Mouse (Mus musculus): ENCODE measurements around the gene Ppp1r12b. TPM values are rescaled to one million over a fixed set of nuclear protein-coding genes. Genes with fewer than 3 reads are reported as not detected.
A peak's percentile ranks its signal among the peaks of the same experiment; 100 is the strongest.

Gene Ppp1r12b
- polyA plus RNA-seq, 1 experiment = 10.4 TPM

DNA sequence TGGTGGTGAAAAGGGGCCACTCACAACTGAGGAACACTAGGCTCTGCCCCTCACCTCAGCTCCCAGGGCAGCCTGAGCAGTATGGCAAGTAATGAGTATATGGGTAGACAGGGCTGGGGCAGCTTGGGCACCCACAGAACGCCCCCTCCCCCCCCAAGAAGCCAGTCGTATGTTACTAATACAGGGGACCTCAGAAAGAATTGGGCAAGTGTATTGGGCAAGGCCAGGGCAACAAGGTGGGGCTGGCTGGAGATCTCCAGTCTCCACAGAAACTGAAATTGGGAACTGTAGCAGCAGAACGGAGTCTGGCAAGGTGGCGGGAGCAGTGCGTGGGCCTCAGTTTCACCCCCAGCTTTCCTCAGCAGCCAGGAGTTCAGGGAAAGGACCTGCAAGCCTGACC is 203.3 kb downstream of the Ppp1r12b start:
- 71% methylated on average over 5 of the region's 5 CpGs for WGBS
- no peak overlapping the region for H3K4me3 ChIP-seq (ENCODE audit: low read depth, low read length)
- TF ChIP-seq CTCF (IDR thresholded peaks at IDR 0.05; ENCODE audit: extremely low read depth, insufficient read length, insufficient replicate concordance, low read depth, low read length) = no peak
- no peak for TF ChIP-seq POLR2A (IDR thresholded peaks at IDR 0.05; ENCODE audit: low read depth, low read length)
- no peaks in the 10 kb centered on the region for H3K27me3 ChIP-seq (ENCODE audit: control insufficient read depth, insufficient read depth, low read length)
- no peak overlapping the region for H3K27ac ChIP-seq (ENCODE audit: insufficient read depth, low read depth, low read length)
- H3K4me1 ChIP-seq (ENCODE audit: control insufficient read depth, insufficient read depth, insufficient read length, low read length) = peaks cover 3% of the 10 kb centered on the region
- no peaks in the 10 kb centered on the region for H3K36me3 ChIP-seq (ENCODE audit: control insufficient read depth, insufficient read depth, low read length)

DNA sequence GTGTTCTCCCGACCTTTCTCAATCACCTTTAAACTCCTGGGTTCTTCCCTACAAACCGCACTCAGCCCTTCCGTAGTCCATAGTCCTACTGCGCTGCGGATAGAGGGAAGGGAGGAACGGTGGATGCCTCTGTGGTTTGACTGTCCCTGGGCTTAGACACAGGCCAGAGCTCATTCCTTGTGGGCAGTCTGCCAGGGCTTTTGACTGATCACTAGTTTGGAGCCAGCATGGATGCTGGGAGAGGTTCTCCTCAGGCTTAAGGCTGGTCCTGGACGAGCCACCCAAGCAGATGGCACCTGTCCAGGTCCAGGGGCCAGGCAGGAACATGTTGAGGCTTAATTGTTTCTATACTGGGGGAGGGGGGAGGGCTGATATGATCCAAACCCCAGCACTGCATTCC is 205.9 kb downstream of the Ppp1r12b start:
- no peaks in the 10 kb centered on the region for H3K27me3 ChIP-seq (ENCODE audit: control insufficient read depth, insufficient read depth, low read length)
- H3K36me3 ChIP-seq (ENCODE audit: control insufficient read depth, insufficient read depth, low read length) = no peaks in the 10 kb centered on the region
- no peak overlapping the region for H3K4me3 ChIP-seq (ENCODE audit: low read depth, low read length)
- peaks cover 6% of the 10 kb centered on the region for H3K4me1 ChIP-seq (ENCODE audit: control insufficient read depth, insufficient read depth, insufficient read length, low read length)
- no peak overlapping the region for H3K27ac ChIP-seq (ENCODE audit: insufficient read depth, low read depth, low read length)
- WGBS = 57% methylated on average over 7 of the region's 7 CpGs
- no peak for TF ChIP-seq POLR2A (IDR thresholded peaks at IDR 0.05; ENCODE audit: low read depth, low read length)
- TF ChIP-seq CTCF (IDR thresholded peaks at IDR 0.05; ENCODE audit: extremely low read depth, insufficient read length, insufficient replicate concordance, low read depth, low read length) = no peak

DNA sequence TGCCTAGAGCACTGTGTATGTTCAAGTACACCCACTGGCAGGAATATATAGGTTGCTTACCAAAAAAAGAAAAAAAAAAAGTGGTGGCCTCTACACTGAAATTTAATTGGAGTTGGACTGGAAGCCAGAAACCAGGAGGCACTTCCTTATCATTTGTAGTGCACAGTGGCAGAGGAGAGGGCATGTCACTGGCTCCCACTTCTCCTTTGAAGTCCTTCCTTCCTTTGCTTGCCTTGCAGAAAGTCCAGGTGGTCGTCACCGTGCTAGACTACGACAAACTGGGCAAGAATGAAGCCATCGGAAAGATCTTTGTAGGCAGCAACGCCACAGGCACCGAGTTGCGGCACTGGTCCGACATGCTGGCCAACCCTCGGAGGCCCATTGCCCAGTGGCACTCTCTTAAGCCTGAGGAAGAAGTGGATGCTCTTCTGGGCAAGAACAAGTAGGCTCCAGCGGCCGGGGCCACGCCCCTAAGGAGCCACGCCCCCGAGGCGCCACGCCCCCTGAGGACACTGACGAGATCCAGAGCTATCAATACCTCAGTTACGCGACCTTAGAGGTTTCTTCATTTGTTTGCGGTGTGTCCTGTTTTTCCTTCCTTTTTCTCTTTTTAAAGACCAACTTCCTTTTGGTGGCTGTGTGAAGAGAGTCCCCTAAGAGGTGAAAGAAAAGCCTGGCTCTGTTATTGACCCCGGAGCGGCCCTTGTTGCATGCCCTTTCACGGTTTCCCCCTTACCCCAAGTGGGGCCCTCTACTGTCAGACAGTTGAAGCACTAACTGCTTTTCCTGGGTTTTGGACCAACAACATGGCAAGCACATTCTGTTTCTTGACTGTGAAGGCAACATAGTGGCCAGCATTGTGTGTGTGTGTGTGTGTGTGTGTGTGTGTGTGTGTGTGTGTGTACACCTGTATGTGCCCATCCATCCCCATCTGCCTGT is 208.2 kb downstream of the Ppp1r12b start:
- no peak for TF ChIP-seq POLR2A (IDR thresholded peaks at IDR 0.05; ENCODE audit: low read depth, low read length)
- TF ChIP-seq CTCF (IDR thresholded peaks at IDR 0.05; ENCODE audit: extremely low read depth, insufficient read length, insufficient replicate concordance, low read depth, low read length) = no peak
- Histone ChIP-seq H3K27me3 (ENCODE audit: control insufficient read depth, insufficient read depth, low read length) (no peaks in the 10 kb centered on the region), H3K4me3 (ENCODE audit: low read depth, low read length) (0 out of 2 replicates have a peak overlapping the region, but pooled peaks have one; percentile 0), H3K4me1 (ENCODE audit: control insufficient read depth, insufficient read depth, insufficient read length, low read length) (peaks cover 5% of the 10 kb centered on the region), H3K27ac (ENCODE audit: insufficient read depth, low read depth, low read length) (no peak overlapping the region), H3K36me3 (ENCODE audit: control insufficient read depth, insufficient read depth, low read length) (no peaks in the 10 kb centered on the region)
- WGBS = 19% methylated on average over 23 of the region's 23 CpGs

DNA sequence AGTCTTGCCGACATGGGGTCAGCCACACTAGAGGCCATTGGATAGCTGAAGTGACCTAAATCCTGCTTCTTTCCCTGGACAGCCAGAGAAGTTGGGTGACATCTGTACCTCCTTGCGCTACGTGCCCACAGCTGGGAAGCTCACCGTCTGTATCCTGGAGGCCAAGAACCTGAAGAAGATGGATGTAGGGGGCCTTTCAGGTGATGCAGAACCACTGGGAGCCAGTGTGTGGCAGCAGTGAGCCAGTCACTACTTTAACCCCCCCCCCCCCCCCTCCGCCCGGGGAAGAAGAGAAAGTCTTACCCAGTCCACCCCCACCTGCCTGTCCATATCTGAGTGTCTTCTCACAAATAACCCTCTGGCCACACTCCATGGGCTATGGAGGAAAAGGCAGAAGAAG is 210.1 kb downstream of the Ppp1r12b start:
- Histone ChIP-seq H3K4me3 (ENCODE audit: low read depth, low read length) (no peak overlapping the region), H3K27me3 (ENCODE audit: control insufficient read depth, insufficient read depth, low read length) (no peaks in the 10 kb centered on the region), H3K36me3 (ENCODE audit: control insufficient read depth, insufficient read depth, low read length) (no peaks in the 10 kb centered on the region), H3K4me1 (ENCODE audit: control insufficient read depth, insufficient read depth, insufficient read length, low read length) (peaks cover 13% of the 10 kb centered on the region), H3K27ac (ENCODE audit: insufficient read depth, low read depth, low read length) (no peak overlapping the region)
- TF ChIP-seq POLR2A (IDR thresholded peaks at IDR 0.05; ENCODE audit: low read depth, low read length) = no peak
- TF ChIP-seq CTCF (IDR thresholded peaks at IDR 0.05; ENCODE audit: extremely low read depth, insufficient read length, insufficient replicate concordance, low read depth, low read length) = peak; percentile 47; the same call in 1 of the 2 replicates
- WGBS = 39% methylated on average over 6 of the region's 6 CpGs

DNA sequence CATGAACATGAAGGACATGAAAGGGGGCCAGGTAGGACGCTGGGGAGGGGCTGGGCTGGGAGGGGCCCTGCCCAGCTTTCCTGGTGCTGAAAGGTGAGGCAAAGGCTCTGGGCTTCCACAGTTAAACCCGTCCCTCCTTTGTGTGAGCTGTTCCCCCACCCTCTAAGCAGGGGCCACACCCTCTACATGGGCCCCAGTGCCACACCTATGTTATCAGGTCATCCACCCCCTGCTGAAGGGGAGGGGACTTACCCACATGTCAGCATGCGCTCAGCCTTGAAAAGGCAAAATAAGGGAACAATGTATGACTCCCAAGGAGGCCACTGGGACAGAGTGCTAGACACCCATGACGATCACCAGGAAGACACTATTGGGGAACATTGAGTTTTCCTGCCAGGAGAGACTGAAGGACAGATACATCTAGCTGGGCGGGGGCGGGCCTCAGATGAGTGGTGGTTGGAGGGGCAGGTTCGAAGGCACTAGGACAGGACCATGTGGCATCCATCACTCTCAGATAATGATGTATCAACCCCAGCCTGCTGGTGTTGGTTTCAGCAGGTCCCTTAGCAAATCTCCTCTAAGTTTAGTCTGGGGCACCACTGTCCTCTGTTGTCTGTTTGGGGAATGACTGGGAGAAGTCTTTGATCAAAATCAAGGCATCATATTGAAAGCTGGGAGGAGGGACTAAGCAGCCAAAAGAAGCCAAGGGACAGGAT is 213.6 kb downstream of the Ppp1r12b start:
- Histone ChIP-seq H3K36me3 (ENCODE audit: control insufficient read depth, insufficient read depth, low read length) (no peaks in the 10 kb centered on the region), H3K27ac (ENCODE audit: insufficient read depth, low read depth, low read length) (no peak overlapping the region), H3K27me3 (ENCODE audit: control insufficient read depth, insufficient read depth, low read length) (no peaks in the 10 kb centered on the region), H3K4me3 (ENCODE audit: low read depth, low read length) (no peak overlapping the region), H3K4me1 (ENCODE audit: control insufficient read depth, insufficient read depth, insufficient read length, low read length) (peaks cover 9% of the 10 kb centered on the region)
- TF ChIP-seq CTCF (IDR thresholded peaks at IDR 0.05; ENCODE audit: extremely low read depth, insufficient read length, insufficient replicate concordance, low read depth, low read length) (no peak), POLR2A (IDR thresholded peaks at IDR 0.05; ENCODE audit: low read depth, low read length) (no peak)
- WGBS = 47% methylated on average over 7 of the region's 7 CpGs

DNA sequence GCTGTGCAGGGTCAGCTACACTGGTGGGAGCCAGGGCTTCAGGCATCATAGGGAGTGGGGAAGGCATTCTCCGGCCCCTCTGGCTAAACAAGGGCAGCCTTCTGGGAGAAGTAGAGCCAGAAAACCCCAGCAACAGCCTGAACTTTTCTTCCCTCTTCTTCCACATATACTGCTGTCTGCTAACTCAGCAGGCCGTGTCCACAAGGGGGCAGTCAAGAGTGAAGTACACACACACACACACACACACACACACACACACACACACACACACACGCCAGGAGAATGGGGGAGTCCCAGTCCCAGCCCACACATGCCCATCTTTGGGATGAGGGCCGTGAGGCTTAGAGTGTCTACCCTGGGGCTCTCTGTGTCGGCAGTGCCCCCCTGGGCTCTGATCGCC is 214.3 kb downstream of the Ppp1r12b start:
- Histone ChIP-seq H3K27me3 (ENCODE audit: control insufficient read depth, insufficient read depth, low read length) (no peaks in the 10 kb centered on the region), H3K4me3 (ENCODE audit: low read depth, low read length) (no peak overlapping the region), H3K36me3 (ENCODE audit: control insufficient read depth, insufficient read depth, low read length) (no peaks in the 10 kb centered on the region), H3K27ac (ENCODE audit: insufficient read depth, low read depth, low read length) (no peak overlapping the region), H3K4me1 (ENCODE audit: control insufficient read depth, insufficient read depth, insufficient read length, low read length) (peaks cover 9% of the 10 kb centered on the region)
- TF ChIP-seq CTCF (IDR thresholded peaks at IDR 0.05; ENCODE audit: extremely low read depth, insufficient read length, insufficient replicate concordance, low read depth, low read length) (0 out of 2 replicates have a peak, but pooled peaks have one; percentile 8), POLR2A (IDR thresholded peaks at IDR 0.05; ENCODE audit: low read depth, low read length) (no peak)
- WGBS = 73% methylated on average over 6 of the region's 6 CpGs

DNA sequence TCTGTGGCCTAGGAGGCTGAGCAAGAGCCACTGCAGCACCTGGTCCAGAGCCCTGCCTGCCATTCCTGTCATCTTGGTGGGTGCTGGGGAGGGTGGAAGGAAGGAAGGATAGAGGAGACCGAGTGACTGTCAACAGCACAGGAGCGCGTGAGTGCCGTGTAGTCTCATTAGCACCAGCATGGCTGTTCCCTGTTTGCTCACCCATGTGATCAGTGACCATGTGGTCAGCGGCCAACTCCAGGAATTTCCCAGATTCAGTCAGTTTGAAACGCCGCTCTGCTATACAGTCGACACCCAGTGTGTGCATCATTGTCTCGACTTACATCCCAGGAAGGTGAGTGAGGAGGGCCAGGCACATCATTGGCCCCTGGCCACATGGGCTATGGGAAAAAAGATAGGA is 218.3 kb downstream of the Ppp1r12b start:
- Histone ChIP-seq H3K27me3 (ENCODE audit: control insufficient read depth, insufficient read depth, low read length) (no peaks in the 10 kb centered on the region), H3K27ac (ENCODE audit: insufficient read depth, low read depth, low read length) (no peak overlapping the region), H3K4me1 (ENCODE audit: control insufficient read depth, insufficient read depth, insufficient read length, low read length) (peaks cover 7% of the 10 kb centered on the region), H3K36me3 (ENCODE audit: control insufficient read depth, insufficient read depth, low read length) (no peaks in the 10 kb centered on the region), H3K4me3 (ENCODE audit: low read depth, low read length) (no peak overlapping the region)
- 70% methylated on average over 9 of the region's 9 CpGs for whole genome bisulfite sequencing
- no peak for TF ChIP-seq POLR2A (IDR thresholded peaks at IDR 0.05; ENCODE audit: low read depth, low read length)
- TF ChIP-seq CTCF (IDR thresholded peaks at IDR 0.05; ENCODE audit: extremely low read depth, insufficient read length, insufficient replicate concordance, low read depth, low read length) = no peak
